Mouse (Mus musculus) ES-Bruce4 (cell line): ENCODE results near the gene Gm10715.
"Not testable (repeated sequence)": the region's sequence is repeated elsewhere in the genome, so short reads cannot be mapped to it uniquely, and the experiment has no call there.

Source experiments
- CTCF ChIP-seq: IDR thresholded peaks from one replicate; pipeline ENCODE4 v1.8.1; 2011; ENCODE audit warnings: low read depth, low read length
- EP300 ChIP-seq: IDR thresholded peaks from 2 replicates; pipeline ENCODE4 v1.6.1; 2011; ENCODE audit warnings: low read depth, low read length; ENCODE audit not compliant: insufficient read depth
- POLR2A ChIP-seq: IDR thresholded peaks from one replicate; pipeline ENCODE4 v1.8.1; 2011; ENCODE audit warnings: low read length; ENCODE audit not compliant: insufficient read depth

DNA sequence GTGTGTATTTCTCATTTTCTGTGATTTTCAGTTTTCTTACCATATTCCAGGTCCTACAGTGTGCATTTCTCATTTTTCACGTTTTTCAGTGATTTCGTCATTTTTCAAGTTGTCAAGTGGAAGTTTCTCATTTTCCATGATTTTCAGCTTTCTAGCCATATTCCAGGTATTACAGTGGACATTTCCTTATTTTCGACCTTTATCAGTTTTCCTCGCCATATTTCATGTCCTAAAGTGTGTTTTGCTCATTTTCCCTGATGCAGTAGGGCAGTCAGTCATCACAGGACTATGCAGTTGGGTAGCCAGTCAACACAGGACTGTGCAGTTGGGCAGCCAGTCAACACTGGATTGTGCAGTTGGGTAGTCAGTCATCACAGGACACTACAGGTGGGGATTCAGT lies 1.5 kb downstream of the Gm10715 start:
- not testable (repeated sequence) for TF ChIP-seq CTCF, EP300, POLR2A
